Mouse (Mus musculus): ENCODE measurements around the gene 4930430A15Rik. TPM values are rescaled to one million over a fixed set of nuclear protein-coding genes. Genes with fewer than 3 reads are reported as not detected.

Gene 4930430A15Rik
- polyA plus RNA-seq (2015; fragmentation: Nextera tagmentation; extraction: Ambion mirVana): not detected in 2 replicates

DNA sequence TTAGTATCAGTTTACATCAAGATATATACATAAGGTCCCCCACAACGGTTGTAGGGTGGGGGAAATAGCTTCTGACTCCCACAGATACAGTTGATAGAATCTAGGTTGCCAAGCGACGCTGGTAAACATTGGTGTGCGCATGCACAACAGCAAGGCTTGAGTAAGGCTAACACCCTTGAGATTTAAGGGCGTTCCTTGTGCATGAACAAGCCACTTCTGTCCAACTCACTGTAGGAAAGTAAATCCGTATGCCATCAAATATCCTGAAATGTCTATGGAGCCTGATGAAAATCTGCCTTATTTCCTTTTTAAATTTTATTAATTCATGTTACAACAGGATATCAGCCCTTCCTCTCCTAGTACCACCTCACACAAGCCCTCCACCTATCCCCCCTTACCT is at the start of gene 4930430A15Rik:
TSS of gene 4930430A15Rik (minus strand) at position 101 of the 400 bp plus-strand sequence.
- no peak for DNase-seq (ENCODE audit: low spot score)

GRCm38 (mm10) chr2:111274006-111274405 is 44.6 kb upstream of the 4930430A15Rik start, which contains the start of gene Olfr1277:
Gene Olfr1277 (minus strand): TSS chr2:111274106.
- DNase-seq (ENCODE audit: low spot score): no peak

GRCm38 (mm10) chr2:111254216-111254615 is 24.8 kb upstream of the 4930430A15Rik start, which contains the start of gene Olfr1276:
Gene Olfr1276 (plus strand): TSS chr2:111254516.
- DNase-seq (ENCODE audit: low spot score): no peak

DNA sequence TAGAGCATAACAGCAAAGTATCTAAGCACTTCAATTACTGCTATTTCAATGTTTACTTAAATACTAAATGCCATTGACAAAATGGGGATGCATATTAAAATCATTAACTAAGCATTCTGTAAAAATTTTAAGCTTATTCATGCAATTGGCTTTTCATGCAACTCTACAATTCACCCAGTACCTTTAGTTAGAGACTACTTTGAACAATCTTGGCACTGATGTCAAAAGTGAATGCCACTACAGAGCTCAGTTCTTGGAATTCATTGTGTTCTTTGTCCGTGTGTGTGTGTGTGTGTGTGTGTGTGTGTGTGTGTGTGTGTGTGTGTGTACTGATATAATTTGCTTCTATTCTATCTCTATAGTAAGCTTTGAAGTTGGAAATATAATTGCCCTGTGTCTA is 5.8 kb upstream of the 4930430A15Rik start, which contains the start of gene Olfr1275:
TSS of gene Olfr1275 (minus strand) at position 101 of the 400 bp plus-strand sequence.
- no peak for DNase-seq (ENCODE audit: low spot score)

- DNase-seq (ENCODE audit: low spot score): no peak
Measured at GRCm38 (mm10) chr2:111182068-111182467, 47.3 kb downstream of the 4930430A15Rik start.

- no peak for DNase-seq (ENCODE audit: low spot score)
Measured at GRCm38 (mm10) chr2:111152836-111153235, 76.6 kb downstream of the 4930430A15Rik start, which contains the start of gene Gm15130. Gene Gm15130 (minus strand): TSS chr2:111152936.

DNA sequence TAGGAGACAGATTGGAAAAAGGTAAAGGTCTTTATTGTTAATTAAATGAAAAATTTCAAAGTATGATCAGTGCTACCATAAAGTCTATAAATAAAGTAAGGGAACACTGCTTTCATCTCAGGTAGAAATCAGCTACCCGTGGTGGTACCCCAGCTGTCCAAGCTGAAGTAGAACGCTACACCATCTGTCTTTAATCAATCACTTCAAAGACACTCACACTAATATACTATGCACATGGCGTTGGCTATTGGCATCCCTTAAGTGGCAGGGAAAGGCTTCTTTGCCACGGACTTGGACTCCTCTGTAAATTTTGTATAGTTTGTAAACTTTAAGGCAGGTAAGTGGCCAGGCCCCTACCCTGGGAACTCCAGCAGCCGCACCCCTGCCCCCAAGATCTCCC is 93.7 kb downstream of the 4930430A15Rik start:
- no peak for DNase-seq (ENCODE audit: low spot score)

Other genes with a start within 250 kb of the 4930430A15Rik start
- not detected in 2 replicates for gene Gm13941, start 123.6 kb downstream of the 4930430A15Rik start, polyA plus RNA-seq (2015; fragmentation: Nextera tagmentation; extraction: Ambion mirVana)
- gene Gm15130, start 76.7 kb downstream of the 4930430A15Rik start, polyA plus RNA-seq (2015; fragmentation: Nextera tagmentation; extraction: Ambion mirVana): not detected in 2 replicates
- not detected in 2 replicates for gene Olfr1275, start 5.7 kb upstream of the 4930430A15Rik start, polyA plus RNA-seq (2015; fragmentation: Nextera tagmentation; extraction: Ambion mirVana)
- gene Olfr1276, start 24.9 kb upstream of the 4930430A15Rik start, polyA plus RNA-seq (2015; fragmentation: Nextera tagmentation; extraction: Ambion mirVana): not detected in 2 replicates
- gene Olfr1277, start 44.5 kb upstream of the 4930430A15Rik start, polyA plus RNA-seq (2015; fragmentation: Nextera tagmentation; extraction: Ambion mirVana): not detected in 2 replicates
- not detected in 2 replicates for gene Olfr1278, start 60.5 kb upstream of the 4930430A15Rik start, polyA plus RNA-seq (2015; fragmentation: Nextera tagmentation; extraction: Ambion mirVana)
- not detected in 2 replicates for gene Olfr1279, start 71.0 kb upstream of the 4930430A15Rik start, polyA plus RNA-seq (2015; fragmentation: Nextera tagmentation; extraction: Ambion mirVana)
- not detected in 2 replicates for gene Olfr1280, start 84.4 kb upstream of the 4930430A15Rik start, polyA plus RNA-seq (2015; fragmentation: Nextera tagmentation; extraction: Ambion mirVana)
- gene Olfr1281, start 96.9 kb upstream of the 4930430A15Rik start, polyA plus RNA-seq (2015; fragmentation: Nextera tagmentation; extraction: Ambion mirVana): not detected in 2 replicates
- not detected in 2 replicates for gene Olfr1282, start 106.5 kb upstream of the 4930430A15Rik start, polyA plus RNA-seq (2015; fragmentation: Nextera tagmentation; extraction: Ambion mirVana)
- gene Olfr1283, start 137.2 kb upstream of the 4930430A15Rik start, polyA plus RNA-seq (2015; fragmentation: Nextera tagmentation; extraction: Ambion mirVana): not detected in 2 replicates
- not detected in 2 replicates for gene Olfr1284, start 145.9 kb upstream of the 4930430A15Rik start, polyA plus RNA-seq (2015; fragmentation: Nextera tagmentation; extraction: Ambion mirVana)
- gene Olfr1286, start 193.5 kb upstream of the 4930430A15Rik start, polyA plus RNA-seq (2015; fragmentation: Nextera tagmentation; extraction: Ambion mirVana): not detected in 2 replicates
- gene Olfr1287, start 219.5 kb upstream of the 4930430A15Rik start, polyA plus RNA-seq (2015; fragmentation: Nextera tagmentation; extraction: Ambion mirVana): not detected in 2 replicates
- gene Olfr1288, start 244.5 kb upstream of the 4930430A15Rik start, polyA plus RNA-seq (2015; fragmentation: Nextera tagmentation; extraction: Ambion mirVana): not detected in 2 replicates

All from thymus, postnatal 0 days (tissue).